Mouse (Mus musculus) NIH3T3 (cell line): ENCODE data around the gene Zfp62.

ENCODE experiments used
- DNase-seq: peaks from one replicate; pipeline ENCODE4 v3.0.0-alpha.2; 2012; ENCODE audit warnings: low read depth

Zfp62 gene

DNA sequence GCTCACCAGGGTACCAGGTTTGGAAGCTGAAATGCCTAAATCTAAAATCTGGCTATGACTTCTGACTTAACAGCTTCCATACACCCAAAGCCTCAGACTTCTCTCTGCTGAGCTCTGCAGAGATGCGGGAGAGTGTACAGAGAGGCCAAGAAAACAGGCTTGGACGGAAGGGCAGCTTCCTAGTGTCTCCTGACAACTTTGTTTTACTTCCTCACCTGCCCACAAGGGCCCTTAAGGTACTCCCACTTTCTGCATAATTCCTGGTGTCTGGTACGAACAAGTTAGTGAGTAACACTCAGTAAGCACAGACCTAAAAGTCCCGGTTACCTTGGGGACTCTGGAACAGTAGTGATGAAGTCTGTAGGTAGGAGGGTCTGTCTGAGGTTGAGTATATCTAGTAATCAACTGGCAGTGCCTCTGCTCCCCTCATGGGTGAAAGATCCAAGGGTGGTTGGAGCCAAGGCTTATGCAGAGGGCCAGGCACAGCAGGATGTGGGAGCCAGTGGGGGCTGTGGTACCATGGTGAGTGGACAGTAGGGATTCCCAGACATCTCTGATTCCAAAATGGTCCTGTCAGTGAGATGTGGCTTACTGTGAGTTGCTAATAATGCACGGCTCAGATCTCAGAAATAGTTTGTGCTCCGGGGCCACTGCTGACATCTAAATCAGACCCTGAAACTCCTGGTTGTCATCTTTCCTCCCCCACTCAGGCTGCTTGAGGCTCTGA is 46.0 kb downstream of the Zfp62 start:
- DNase-seq: no peak

GRCm38 (mm10) chr11:49249811-49250421 is 46.8 kb downstream of the Zfp62 start:
- DNase-seq: no peak

DNA sequence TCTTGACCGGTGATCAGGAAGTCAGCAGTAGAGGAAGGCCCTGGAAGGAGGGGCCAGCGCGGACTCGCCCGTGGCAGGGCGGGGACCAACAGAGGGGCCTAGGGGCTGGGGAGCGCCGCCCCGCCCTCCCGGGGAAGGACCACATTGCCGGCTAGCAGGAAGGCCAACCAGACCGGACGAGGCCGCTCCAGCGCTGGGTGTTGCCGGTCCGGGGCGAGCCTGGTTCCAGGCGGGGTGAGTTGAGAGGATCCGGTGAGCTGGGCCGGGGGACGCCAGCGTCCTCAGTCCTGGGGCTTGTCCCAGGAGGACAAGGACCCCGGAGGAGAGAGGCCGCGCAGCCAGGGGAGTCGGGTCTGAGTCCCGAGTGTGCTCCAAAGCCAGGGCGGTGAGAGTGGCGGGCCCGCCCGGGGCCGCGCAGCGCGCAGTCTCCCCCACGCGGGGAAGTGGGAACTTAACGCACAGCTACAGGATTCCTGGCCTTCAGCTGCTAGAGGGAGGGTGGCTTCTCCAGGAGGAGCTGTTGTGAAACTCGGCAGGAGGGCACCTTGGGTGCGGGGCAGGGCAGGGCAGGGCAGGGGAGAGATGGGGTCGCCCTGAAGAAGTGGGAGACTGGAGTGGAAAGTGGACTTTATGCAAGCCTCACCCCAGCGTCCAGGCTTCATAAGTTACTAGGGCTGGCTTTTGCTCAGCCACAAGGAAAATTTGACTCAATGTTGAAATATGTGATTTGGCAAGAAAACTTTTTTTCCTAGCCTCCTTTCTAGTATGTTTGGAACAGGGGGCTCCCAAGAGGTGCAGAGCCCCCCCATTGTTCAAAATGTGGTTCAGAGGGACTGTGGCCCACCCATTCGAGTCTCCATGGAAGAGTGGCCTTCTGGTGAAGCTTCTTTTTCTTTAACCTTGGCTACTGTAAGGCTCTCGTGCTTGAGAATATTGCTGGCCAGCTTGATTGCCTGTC is 47.6 kb downstream of the Zfp62 start:
- DNase-seq: peak; percentile 94

GRCm38 (mm10) chr11:49251380-49251761 is 48.3 kb downstream of the Zfp62 start:
- DNase-seq: no peak

DNA sequence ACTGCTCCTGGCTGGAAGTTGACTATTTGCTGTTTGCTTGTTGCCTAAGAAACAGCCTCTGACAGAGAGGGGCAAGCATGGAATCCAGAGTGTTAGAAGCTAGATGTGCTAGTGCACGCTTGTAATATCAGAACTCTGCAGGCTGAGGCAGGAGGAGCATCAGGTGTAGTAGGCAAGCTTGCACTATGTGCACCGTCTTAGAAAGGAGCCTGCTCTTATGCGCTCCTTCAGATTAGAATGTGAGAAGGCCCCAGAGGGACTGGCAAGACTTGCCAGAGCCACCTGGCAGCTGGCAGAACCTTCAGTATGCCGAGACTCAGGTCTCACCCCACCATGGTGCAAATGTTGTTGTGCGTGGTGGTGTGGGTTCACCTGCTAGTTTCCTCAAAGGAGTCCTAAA is 49.0 kb downstream of the Zfp62 start:
- DNase-seq: no peak

DNA sequence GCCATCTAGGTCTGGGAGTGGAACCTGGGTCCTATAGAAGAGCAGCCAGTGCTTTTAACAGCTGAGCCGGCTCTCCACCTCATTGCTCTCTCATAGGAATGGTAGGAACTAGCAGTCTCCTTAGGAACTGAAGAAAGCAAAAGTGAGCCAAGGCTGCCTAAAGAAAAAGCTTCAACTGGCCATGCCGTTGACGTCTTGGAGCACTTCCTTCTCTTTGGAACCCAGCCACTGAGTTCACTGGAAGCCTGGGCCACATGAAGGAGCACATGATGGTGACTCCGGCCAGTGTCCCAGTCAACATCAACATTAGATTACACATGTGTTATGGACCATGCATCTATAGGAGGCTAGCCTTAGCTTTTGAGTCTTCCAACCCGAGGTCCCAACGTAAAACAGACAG is 49.9 kb downstream of the Zfp62 start:
- no peak for DNase-seq

GRCm38 (mm10) chr11:49259296-49259695 is 56.2 kb downstream of the Zfp62 start:
- DNase-seq: no peak

- no peak for DNase-seq
These were observed 56.7 kb downstream of the Zfp62 start for GRCm38 (mm10) chr11:49259829-49260228.

- DNase-seq: no peak
These were observed 57.7 kb downstream of the Zfp62 start for GRCm38 (mm10) chr11:49260598-49261312.

GRCm38 (mm10) chr11:49261313-49261855 is 58.3 kb downstream of the Zfp62 start:
- no peak for DNase-seq

GRCm38 (mm10) chr11:49262286-49262685 is 59.2 kb downstream of the Zfp62 start:
- no peak for DNase-seq

- no peak for DNase-seq
These were observed 60.1 kb downstream of the Zfp62 start for GRCm38 (mm10) chr11:49263149-49263548.

GRCm38 (mm10) chr11:49264081-49264480 is 61.0 kb downstream of the Zfp62 start:
- DNase-seq: no peak

- DNase-seq: no peak
These were observed 61.5 kb downstream of the Zfp62 start for GRCm38 (mm10) chr11:49264622-49265021.

GRCm38 (mm10) chr11:49265101-49265500 is 62.0 kb downstream of the Zfp62 start:
- DNase-seq: no peak

GRCm38 (mm10) chr11:49266671-49267070 is 63.6 kb downstream of the Zfp62 start:
- no peak for DNase-seq

DNA sequence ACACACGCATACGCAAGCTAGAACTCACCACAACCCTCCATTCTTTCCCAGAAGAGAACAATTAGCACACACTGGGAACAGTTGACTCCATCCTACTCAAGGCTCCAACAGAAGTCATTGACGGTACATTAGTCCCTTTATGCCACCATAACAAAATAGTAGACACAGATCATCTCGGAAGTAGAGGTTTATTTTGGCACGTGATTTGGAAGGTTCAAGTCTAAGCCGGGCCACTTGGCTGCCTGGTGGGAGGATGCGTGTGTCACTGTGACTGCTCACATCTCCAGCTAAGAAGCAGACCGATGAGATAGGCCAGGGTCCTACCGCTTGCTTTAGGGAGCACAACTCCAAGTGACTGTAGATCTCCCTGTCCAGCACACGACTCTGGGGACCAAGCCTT is 64.2 kb downstream of the Zfp62 start:
- DNase-seq: no peak

DNA sequence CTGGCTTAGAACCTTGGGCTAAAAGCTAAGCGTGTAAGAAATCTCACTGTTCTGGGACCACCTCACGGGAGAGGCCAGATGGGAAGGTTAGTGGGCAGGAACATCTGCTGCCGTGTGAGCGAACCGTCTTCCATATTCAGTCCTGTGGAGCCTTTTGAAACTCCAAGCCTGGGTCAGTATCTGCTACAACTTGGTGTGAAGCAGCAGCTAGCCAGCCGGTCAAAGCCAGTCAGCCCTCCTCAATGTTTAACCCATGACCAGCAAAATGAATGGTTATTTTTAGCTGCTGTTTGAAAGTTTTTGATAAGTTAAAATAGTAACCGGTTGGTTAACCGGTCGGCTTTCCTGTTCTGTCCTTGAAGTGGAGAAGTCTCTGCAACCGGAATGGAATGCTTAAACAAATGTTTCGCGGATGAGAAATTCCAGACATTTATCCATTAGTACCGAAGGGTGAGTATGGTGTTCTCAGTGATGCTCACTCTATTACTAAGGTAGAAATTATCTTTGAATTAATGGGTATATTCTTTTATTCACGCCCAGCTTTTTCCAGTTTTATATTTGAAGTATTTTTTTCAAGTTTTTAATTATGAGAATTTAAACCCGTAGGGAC is 65.0 kb downstream of the Zfp62 start:
- DNase-seq: no peak
